Mouse (Mus musculus): Measurements from ENCODE around the gene Myo6.

GRCm38 (mm10) chr9:80167089-80167488 is 2.3 kb downstream of the Myo6 start:
- TF ChIP-seq POLR2A (IDR thresholded peaks at IDR 0.05; ENCODE audit: borderline replicate concordance, extremely low read depth, low read depth, low read length) (no peak), CTCF (IDR thresholded peaks at IDR 0.05; ENCODE audit: insufficient read depth, low read length) (no peak)

All from lung, adult 2 months (tissue).